Mouse (Mus musculus) MEL (cell line): ENCODE measurements at regions not wholly inside any gene's neighbourhood (a gene's known extent, or its start where the extent isn't known, plus 50 kb on each side); places are given as distances from the start of the nearest gene placed in this dataset.

Experiments used
- DNase-seq: peaks from one replicate; pipeline ENCODE4 v3.0.0; 2011; ENCODE audit warnings: low read depth, low spot score
- H3K27ac ChIP-seq: 2 replicates; pipeline ENCODE4 v1.5.1; 2012; ENCODE audit warnings: low read depth, mild to moderate bottlenecking, control low read depth, low read length, moderate library complexity; ENCODE audit not compliant: control insufficient read depth
- H3K27me3 ChIP-seq, 2 experiments: fragments of 150-350 bp in 1 of 2; sonication (generic) in 1 of 2; 2 replicates each; pipeline ENCODE4 v1.6.1; 2012; ENCODE audit warnings: low read length in 2 of 2, mild to moderate bottlenecking in 2 of 2, improper control_type of control experiment in 1 of 2, moderate library complexity in 1 of 2; ENCODE audit not compliant: insufficient read depth in 2 of 2, control insufficient read depth in 1 of 2
- H3K36me3 ChIP-seq, 2 experiments: 2 replicates each; pipeline ENCODE4 v1.6.1; 2012 to 2014; ENCODE audit warnings: low read length in 2 of 2, improper control_type of control experiment in 1 of 2, inconsistent platforms in 1 of 2, mild to moderate bottlenecking in 1 of 2; ENCODE audit not compliant: insufficient read depth in 2 of 2, control insufficient read depth in 1 of 2
- H3K4me1 ChIP-seq, 2 experiments: fragments of 150-350 bp in 1 of 2; sonication (generic) in 1 of 2; 2 replicates each; pipeline ENCODE4 v1.6.1; 2012; ENCODE audit warnings: low read length in 2 of 2, improper control_type of control experiment in 1 of 2, mild to moderate bottlenecking in 1 of 2; ENCODE audit not compliant: insufficient read depth in 2 of 2, control insufficient read depth in 1 of 2
- H3K4me3 ChIP-seq, 2 experiments: fragments of 150-350 bp in 1 of 2; sonication (generic) in 1 of 2; 2 replicates each; pipeline ENCODE4 v1.5.1; 2012; ENCODE audit warnings: low read depth in 2 of 2, low read length in 2 of 2, mild to moderate bottlenecking in 2 of 2, moderate library complexity in 2 of 2, control low read depth in 1 of 2, improper control_type of control experiment in 1 of 2; ENCODE audit not compliant: control insufficient read depth in 1 of 2, insufficient read depth in 1 of 2
- H3K79me2 ChIP-seq: 2 replicates; pipeline ENCODE4 v1.6.1; 2012; ENCODE audit warnings: mild to moderate bottlenecking, low read length, moderate library complexity; ENCODE audit not compliant: control insufficient read depth, poor library complexity, insufficient read depth
- H3K9ac ChIP-seq: 2 replicates; pipeline ENCODE4 v1.6.1; 2012; ENCODE audit warnings: low read depth, mild to moderate bottlenecking, control low read depth, low read length, moderate library complexity; ENCODE audit not compliant: control insufficient read depth, poor library complexity, severe bottlenecking
- H3K9me3 ChIP-seq: fragments of 150-350 bp; sonication (generic); replicated peaks from 2 replicates; pipeline ENCODE4 v1.6.1; 2012; ENCODE audit warnings: mild to moderate bottlenecking, low read length, improper control_type of control experiment, moderate library complexity; ENCODE audit not compliant: insufficient read depth
- CHD2 ChIP-seq: IDR thresholded peaks from 2 replicates; pipeline ENCODE4 v1.6.1; 2011; ENCODE audit warnings: low read length, improper control_type of control experiment
- E2F4 ChIP-seq: IDR thresholded peaks from 2 replicates; pipeline ENCODE4 v1.6.1; 2011; ENCODE audit warnings: low read depth, low read length, improper control_type of control experiment, borderline replicate concordance
- ELF1 ChIP-seq: IDR thresholded peaks from 2 replicates; pipeline ENCODE4 v1.6.1; 2014; ENCODE audit warnings: low read depth, mild to moderate bottlenecking, inconsistent platforms, low read length, improper control_type of control experiment, moderate library complexity
- ETS1 ChIP-seq: IDR thresholded peaks from 2 replicates; pipeline ENCODE4 v1.6.1; 2012; ENCODE audit warnings: low read depth, mild to moderate bottlenecking, inconsistent platforms, low read length, improper control_type of control experiment, moderate library complexity
- GATA1 ChIP-seq: IDR thresholded peaks from 2 replicates; pipeline ENCODE4 v1.6.1; 2011; ENCODE audit warnings: low read depth, low read length, improper control_type of control experiment
- HCFC1 ChIP-seq: IDR thresholded peaks from 2 replicates; pipeline ENCODE4 v1.6.1; 2012; ENCODE audit warnings: low read depth, mild to moderate bottlenecking, inconsistent platforms, low read length, improper control_type of control experiment, moderate library complexity
- MAX ChIP-seq: IDR thresholded peaks from 2 replicates; pipeline ENCODE4 v1.6.1; 2011; ENCODE audit warnings: low read length, improper control_type of control experiment
- MYB ChIP-seq: IDR thresholded peaks from 2 replicates; pipeline ENCODE4 v1.6.1; 2011; ENCODE audit warnings: mild to moderate bottlenecking, low read depth, low read length, improper control_type of control experiment
- MYC ChIP-seq: IDR thresholded peaks from 2 replicates; pipeline ENCODE4 v1.6.1; 2011; ENCODE audit warnings: low read depth, mild to moderate bottlenecking, low read length, improper control_type of control experiment, moderate library complexity
- NELFE ChIP-seq: IDR thresholded peaks from 2 replicates; pipeline ENCODE4 v1.6.1; 2011; ENCODE audit warnings: low read depth, low read length, improper control_type of control experiment
- POLR2AphosphoS2 ChIP-seq: IDR thresholded peaks from 2 replicates; pipeline ENCODE4 v1.6.1; 2011; ENCODE audit warnings: low read length, improper control_type of control experiment
- RAD21 ChIP-seq: IDR thresholded peaks from 2 replicates; pipeline ENCODE4 v1.6.1; 2011; ENCODE audit warnings: mild to moderate bottlenecking, low read depth, low read length, improper control_type of control experiment
- SIN3A ChIP-seq: IDR thresholded peaks from 2 replicates; pipeline ENCODE4 v1.6.1; 2012; ENCODE audit warnings: low read length, improper control_type of control experiment, inconsistent platforms
- SMC3 ChIP-seq: IDR thresholded peaks from 2 replicates; pipeline ENCODE4 v1.6.1; 2011; ENCODE audit warnings: low read depth, low read length, improper control_type of control experiment
- TAL1 ChIP-seq: IDR thresholded peaks from 2 replicates; pipeline ENCODE4 v1.6.1; 2012; ENCODE audit warnings: mild to moderate bottlenecking, inconsistent platforms, low read length, moderate library complexity, mixed read lengths
- TBP ChIP-seq: IDR thresholded peaks from 2 replicates; pipeline ENCODE4 v1.8.0; 2011; ENCODE audit warnings: low read depth, low read length, improper control_type of control experiment
- TCF12 ChIP-seq: IDR thresholded peaks from 2 replicates; pipeline ENCODE4 v1.6.1; 2014; ENCODE audit warnings: low read depth, mild to moderate bottlenecking, inconsistent platforms, low read length, improper control_type of control experiment, moderate library complexity
- USF1 ChIP-seq: IDR thresholded peaks from 2 replicates; pipeline ENCODE4 v1.6.1; 2014; ENCODE audit warnings: low read depth, mild to moderate bottlenecking, inconsistent platforms, low read length, improper control_type of control experiment, moderate library complexity
- USF2 ChIP-seq, 2 experiments: IDR thresholded peaks; 2 replicates each; pipeline ENCODE4 v1.6.1; 2011 to 2012; ENCODE audit warnings: improper control_type of control experiment in 2 of 2, low read length in 2 of 2, borderline replicate concordance in 1 of 2, inconsistent platforms in 1 of 2, low read depth in 1 of 2, mild to moderate bottlenecking in 1 of 2; ENCODE audit not compliant: insufficient read depth in 1 of 2

DNA sequence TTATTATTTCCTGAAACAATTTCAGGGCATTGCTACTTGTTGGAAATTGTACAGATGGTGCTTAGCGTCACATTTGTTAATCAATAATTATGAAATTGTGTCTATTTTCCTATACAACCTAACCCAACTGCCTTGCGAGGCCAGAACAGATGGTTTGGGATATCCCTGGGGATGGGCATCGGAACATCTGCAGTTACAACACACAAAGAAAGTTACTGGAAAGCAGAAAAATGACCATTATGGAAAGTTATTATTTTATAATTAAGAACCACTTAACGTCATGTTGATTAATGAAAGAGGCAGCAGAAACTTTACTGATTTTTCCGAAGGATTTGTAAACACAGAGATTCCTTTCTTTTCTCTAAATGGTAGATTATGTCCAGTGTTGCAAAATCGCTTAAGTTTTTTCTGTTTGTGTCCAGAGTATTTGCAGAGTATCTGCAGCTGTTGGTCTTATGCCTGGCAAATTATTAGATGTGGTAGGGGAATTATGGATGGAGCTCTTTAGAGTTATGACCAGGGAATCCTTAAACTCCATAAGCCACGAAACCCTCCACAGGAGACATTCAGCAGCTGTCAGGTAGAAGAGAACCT, 163.2 kb upstream of the Ankrd50 start:
- Histone ChIP-seq H3K27me3 (no peaks in the 10 kb centered on the region), H3K9ac (no peak overlapping the region), H3K79me2 (no peaks in the 10 kb centered on the region), H3K27ac (no peak overlapping the region), H3K9me3 (no peaks in the 10 kb centered on the region), H3K4me1 (no peaks in the 10 kb centered on the region), H3K36me3 (no peaks in the 10 kb centered on the region), H3K4me3 (no peak overlapping the region)
- no peak for TF ChIP-seq HCFC1
- TF ChIP-seq TAL1: no peak
- TF ChIP-seq RAD21: no peak
- no peak for TF ChIP-seq NELFE
- TF ChIP-seq SIN3A: no peak
- TF ChIP-seq SMC3: no peak
- no peak for TF ChIP-seq POLR2AphosphoS2
- no peak for TF ChIP-seq MYB
- TF ChIP-seq USF2 (IDR thresholded peaks at IDR 0.05; ENCODE audit: borderline replicate concordance in 1 of 2, insufficient read depth in 1 of 2, low read depth in 1 of 2, low read length in 2 of 2): no peak
- no peak for TF ChIP-seq MAX
- no peak for TF ChIP-seq ETS1
- no peak for TF ChIP-seq CHD2
- TF ChIP-seq USF1: no peak
- no peak for TF ChIP-seq MYC
- DNase-seq: no peak

DNA sequence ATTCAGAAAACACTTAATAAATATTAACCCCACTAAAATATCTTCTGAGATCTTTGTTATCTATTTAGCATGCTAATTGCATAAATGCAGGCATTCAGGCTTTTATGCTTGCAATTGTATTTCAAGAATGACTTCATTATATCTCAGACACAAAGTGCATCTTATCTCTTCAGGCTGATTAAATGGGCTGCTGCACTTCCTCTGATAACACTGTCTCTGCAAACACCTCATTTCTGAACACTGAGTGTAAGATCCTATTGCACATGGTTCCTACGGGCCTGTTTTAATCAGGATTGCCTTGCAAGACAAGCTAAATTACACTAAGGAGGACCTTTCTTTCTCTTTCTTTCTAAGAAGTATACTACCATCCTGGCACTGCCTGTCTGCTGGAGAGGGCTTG, 157.1 kb upstream of the Ankrd50 start:
- Histone ChIP-seq H3K9me3 (no peaks in the 10 kb centered on the region), H3K36me3 (no peaks in the 10 kb centered on the region), H3K27ac (no peak overlapping the region), H3K9ac (no peak overlapping the region), H3K79me2 (no peaks in the 10 kb centered on the region), H3K4me1 (no peaks in the 10 kb centered on the region), H3K27me3 (no peaks in the 10 kb centered on the region), H3K4me3 (no peak overlapping the region)
- DNase-seq: no peak
- TF ChIP-seq USF1: no peak

DNA sequence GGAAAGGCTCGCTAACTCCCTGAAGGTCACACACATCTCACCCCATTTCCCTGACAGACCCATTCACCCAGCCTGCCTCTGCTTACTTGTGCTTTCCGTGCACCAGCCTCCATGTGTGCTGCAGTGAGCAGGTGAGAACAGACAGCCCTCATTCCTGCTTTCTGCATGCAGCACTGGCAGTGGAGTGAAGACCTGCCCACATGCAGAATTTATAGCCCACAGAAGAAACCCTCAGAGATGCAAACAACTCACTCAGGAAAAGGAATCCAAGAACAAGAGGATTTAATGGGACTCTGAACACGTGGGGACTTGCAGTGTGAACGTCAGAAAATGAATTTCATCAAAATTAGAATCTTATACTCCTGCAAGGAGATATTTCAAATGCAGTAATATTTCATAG, 152.2 kb upstream of the Ankrd50 start:
- Histone ChIP-seq H3K9ac (no peak overlapping the region), H3K4me3 (no peak overlapping the region), H3K36me3 (no peaks in the 10 kb centered on the region), H3K79me2 (no peaks in the 10 kb centered on the region), H3K4me1 (no peaks in the 10 kb centered on the region), H3K27me3 (no peaks in the 10 kb centered on the region), H3K27ac (no peak overlapping the region), H3K9me3 (no peaks in the 10 kb centered on the region)
- TF ChIP-seq TCF12 (no peak), TBP (no peak), HCFC1 (no peak), MAX (no peak), GATA1 (no peak), TAL1 (no peak), E2F4 (no peak), ELF1 (no peak), CHD2 (no peak)
- DNase-seq: no peak
